In genomic region chr12:84653912-84654311, GRCm38 (mm10) we compare ENCODE assay signal across 9 mouse cellular contexts. TPM values are rescaled to one million over a fixed set of nuclear protein-coding genes. Genes with fewer than 3 reads are reported as not detected.
A peak's percentile ranks its signal among the peaks of the same experiment; 100 is the strongest.
DNase-seq lines count a peak whose midpoint lies in the region; ATAC-seq lines count a peak whose summit lies in the region.
"Had no signal": no experiment of that assay in that cellular context is flagged by ENCODE, and none has a peak within 500 bp of the region (broad histone marks: within the 10 kb centered on the region; RNA-seq: fewer than 3 reads in every experiment).

No protein-coding gene starts in this region.

- WGBS in midbrain, embryonic 10.5 days, result 17% methylated on average over 3 of the region's 3 CpGs
- WGBS in midbrain, embryonic 15.5 days, result 9% methylated on average over 3 of the region's 3 CpGs
- 19% methylated on average over 3 of the region's 3 CpGs for WGBS in hindbrain, embryonic 15.5 days
- WGBS in limb, embryonic 10.5 days, result 28% methylated on average over 3 of the region's 3 CpGs

- H3K4me1 ChIP-seq in midbrain, embryonic 10.5 days, result peaks cover 6% of the 10 kb centered on the region
- no peaks in the 10 kb centered on the region for H3K4me1 ChIP-seq in midbrain, embryonic 15.5 days
- H3K4me1 ChIP-seq in hindbrain, embryonic 15.5 days (replicated peaks), result no peaks in the 10 kb centered on the region
- H3K4me1 ChIP-seq in limb, embryonic 10.5 days, result no peaks in the 10 kb centered on the region

- no peak overlapping the region for H3K4me3 ChIP-seq in midbrain, embryonic 10.5 days
- no peak overlapping the region for H3K4me3 ChIP-seq in midbrain, embryonic 15.5 days
- H3K4me3 ChIP-seq in hindbrain, embryonic 15.5 days, result no peak overlapping the region
- H3K4me3 ChIP-seq in limb, embryonic 10.5 days, result no peak overlapping the region

- no peaks in the 10 kb centered on the region for H3K36me3 ChIP-seq in midbrain, embryonic 10.5 days
- no peaks in the 10 kb centered on the region for H3K36me3 ChIP-seq in midbrain, embryonic 15.5 days (replicated peaks)
- H3K36me3 ChIP-seq in hindbrain, embryonic 15.5 days, result no peaks in the 10 kb centered on the region
- no peaks in the 10 kb centered on the region for H3K36me3 ChIP-seq in limb, embryonic 10.5 days

- no peak; the same call in 1 of the 2 replicates for ATAC-seq in midbrain, embryonic 15.5 days (replicated peaks)
- peak; percentile 65; the same call in 1 of the 2 replicates for ATAC-seq in hindbrain, embryonic 15.5 days (ENCODE audit: low FRiP score, low read depth)
- ATAC-seq in neutrophil, adult 5-6 weeks (ENCODE audit: extremely low read depth, insufficient number of reproducible peaks, low FRiP score, poor library complexity, severe bottlenecking), result peak; percentile 46; the same call in 1 of the 2 replicates

- no peak overlapping the region for H3K27ac ChIP-seq in midbrain, embryonic 10.5 days (replicated peaks)
- no peak overlapping the region for H3K27ac ChIP-seq in midbrain, embryonic 15.5 days
- H3K27ac ChIP-seq in hindbrain, embryonic 15.5 days (replicated peaks), result no peak overlapping the region
- H3K27ac ChIP-seq in limb, embryonic 10.5 days, result no peak overlapping the region

- H3K4me2 ChIP-seq in midbrain, embryonic 15.5 days, result no peak overlapping the region
- H3K4me2 ChIP-seq in hindbrain, embryonic 15.5 days, result no peak overlapping the region

- H3K27me3 ChIP-seq in midbrain, embryonic 10.5 days (ENCODE audit: low read depth, poor library complexity, severe bottlenecking), result peaks cover 12% of the 10 kb centered on the region
- H3K27me3 ChIP-seq in midbrain, embryonic 15.5 days (replicated peaks), result no peaks in the 10 kb centered on the region; the same call in 1 of the 2 replicates
- H3K27me3 ChIP-seq in hindbrain, embryonic 15.5 days, result peaks cover 14% of the 10 kb centered on the region; the same call in 1 of the 2 replicates
- no peaks in the 10 kb centered on the region; the same call in 1 of the 2 replicates for H3K27me3 ChIP-seq in limb, embryonic 10.5 days (ENCODE audit: low read depth, poor library complexity, severe bottlenecking)

- H3K9me3 ChIP-seq in midbrain, embryonic 10.5 days (replicated peaks), result no peaks in the 10 kb centered on the region
- H3K9me3 ChIP-seq in midbrain, embryonic 15.5 days, result no peaks in the 10 kb centered on the region
- no peaks in the 10 kb centered on the region for H3K9me3 ChIP-seq in hindbrain, embryonic 15.5 days
- H3K9me3 ChIP-seq in limb, embryonic 10.5 days (replicated peaks), result no peaks in the 10 kb centered on the region

- no peak overlapping the region for H3K9ac ChIP-seq in midbrain, embryonic 15.5 days
- no peak overlapping the region for H3K9ac ChIP-seq in hindbrain, embryonic 15.5 days

- peak; percentile 67 for DNase-seq in midbrain, embryonic 10.5 days (ENCODE audit: low spot score)
- peak; percentile 73 for DNase-seq in adrenal gland, postnatal 14 days
- peak; percentile 69 for DNase-seq in embryo, embryonic 11 days
- DNase-seq in limb, embryonic 10.5 days (ENCODE audit: low spot score), result peak; percentile 75
- DNase-seq in thymus, postnatal 36 days, result peak; percentile 48 to 49

RNA-seq across cellular contexts. Expression of gene Vrtn, which starts 13.1 kb away (rescaled TPM):
- not detected in 2 replicates for polyA plus RNA-seq in midbrain, embryonic 10.5 days (2016; fragmentation: Nextera tagmentation; extraction: Ambion mirVana)
- polyA plus RNA-seq in midbrain, embryonic 15.5 days (2015; fragmentation: Nextera tagmentation; extraction: Ambion mirVana), result 0.09 TPM in 1 of 2 replicates, not detected in the other
- not detected in 2 replicates for total RNA-seq in adrenal gland, postnatal 14 days (2021)
- polyA plus RNA-seq in hindbrain, embryonic 15.5 days (2015; fragmentation: Nextera tagmentation; extraction: Ambion mirVana), result 0.05 TPM in 1 of 2 replicates, not detected in the other
- polyA plus RNA-seq in limb, embryonic 10.5 days (2016; fragmentation: Nextera tagmentation; extraction: Ambion mirVana), result not detected in 2 replicates
- not detected in 2 replicates for total RNA-seq in neutrophil, adult 5-6 weeks (2017)
- polyA plus RNA-seq: frontal cortex, adult 2 months had no signal

RNA-seq across cellular contexts. Expression of gene Abcd4, which starts 36.7 kb away (rescaled TPM):
- polyA plus RNA-seq in midbrain, embryonic 10.5 days (2016; fragmentation: Nextera tagmentation; extraction: Ambion mirVana), result 13.3 TPM in 2 replicates
- 13.5 and 15.6 TPM in 2 replicates for polyA plus RNA-seq in midbrain, embryonic 15.5 days (2015; fragmentation: Nextera tagmentation; extraction: Ambion mirVana)
- total RNA-seq in adrenal gland, postnatal 14 days (2021), result 10.7 and 13.2 TPM in 2 replicates
- 13.8 and 15.4 TPM in 2 replicates for polyA plus RNA-seq in hindbrain, embryonic 15.5 days (2015; fragmentation: Nextera tagmentation; extraction: Ambion mirVana)
- polyA plus RNA-seq in limb, embryonic 10.5 days (2016; fragmentation: Nextera tagmentation; extraction: Ambion mirVana), result 12.3 and 13.5 TPM in 2 replicates
- 12.8 and 15.3 TPM in 2 replicates for total RNA-seq in neutrophil, adult 5-6 weeks (2017)

RNA-seq across cellular contexts. Expression of gene Syndig1l, which starts 44.7 kb away (rescaled TPM):
- polyA plus RNA-seq in midbrain, embryonic 10.5 days (2016; fragmentation: Nextera tagmentation; extraction: Ambion mirVana), result 0.10 and 0.15 TPM in 2 replicates
- 12.9 and 14.5 TPM in 2 replicates for polyA plus RNA-seq in midbrain, embryonic 15.5 days (2015; fragmentation: Nextera tagmentation; extraction: Ambion mirVana)
- 0.49 TPM in 1 of 2 replicates, not detected in the other for total RNA-seq in adrenal gland, postnatal 14 days (2021)
- polyA plus RNA-seq in hindbrain, embryonic 15.5 days (2015; fragmentation: Nextera tagmentation; extraction: Ambion mirVana), result 10.9 and 12.0 TPM in 2 replicates
- 0.10 TPM in 1 of 2 replicates, not detected in the other for polyA plus RNA-seq in limb, embryonic 10.5 days (2016; fragmentation: Nextera tagmentation; extraction: Ambion mirVana)
- total RNA-seq in neutrophil, adult 5-6 weeks (2017), result not detected in 2 replicates

Comparison
In these comparisons a context has a peak if more than half of its experiments do, and no peak if none do; other contexts are left out.
1. RNA of gene Syndig1l, which starts 44.7 kb away (polyA plus RNA-seq): 12.9 to 14.5 TPM in midbrain, embryonic 15.5 days and 10.9 to 12.0 TPM in hindbrain, embryonic 15.5 days; 0.10 to 0.15 TPM in midbrain, embryonic 10.5 days and 0.10 TPM in limb, embryonic 10.5 days; every median in the first group is over 10 times any median in the second.
2. Peak in every context shown above with its lines, with median percentiles within 50 percentile points of each other: DNase-seq.